Mouse (Mus musculus): Measurements from ENCODE around the gene Orc3. TPM values are rescaled to one million over a fixed set of nuclear protein-coding genes. Genes with fewer than 3 reads are reported as not detected.

Gene Orc3
- total RNA-seq, 1 experiment, result 72.9 TPM

- TF ChIP-seq ZNF384 (IDR thresholded peaks at IDR 0.05; ENCODE audit: low read depth, low read length), result no peak
- no peak for TF ChIP-seq CHD2 (IDR thresholded peaks at IDR 0.05; ENCODE audit: low read depth, low read length)
- no peak for TF ChIP-seq ZC3H11A (IDR thresholded peaks at IDR 0.05; ENCODE audit: borderline replicate concordance, low read depth, low read length)
- no peak for TF ChIP-seq MAFK (IDR thresholded peaks at IDR 0.05; ENCODE audit: insufficient read depth, low read depth, low read length)
- no peak for TF ChIP-seq HCFC1 (IDR thresholded peaks at IDR 0.05; ENCODE audit: borderline replicate concordance, insufficient read depth, low read length)
- in situ Hi-C loops (cut with MboI; ENCODE audit: low sequenced_read_pairs in 2 of 2, unreplicated experiment in 2 of 2), result no loop called here
- DNase-seq (ENCODE audit: low read depth, low spot score), result no peak
Measured at GRCm38 (mm10) chr4:34637851-34638250, 23.1 kb upstream of the Orc3 start.

DNA sequence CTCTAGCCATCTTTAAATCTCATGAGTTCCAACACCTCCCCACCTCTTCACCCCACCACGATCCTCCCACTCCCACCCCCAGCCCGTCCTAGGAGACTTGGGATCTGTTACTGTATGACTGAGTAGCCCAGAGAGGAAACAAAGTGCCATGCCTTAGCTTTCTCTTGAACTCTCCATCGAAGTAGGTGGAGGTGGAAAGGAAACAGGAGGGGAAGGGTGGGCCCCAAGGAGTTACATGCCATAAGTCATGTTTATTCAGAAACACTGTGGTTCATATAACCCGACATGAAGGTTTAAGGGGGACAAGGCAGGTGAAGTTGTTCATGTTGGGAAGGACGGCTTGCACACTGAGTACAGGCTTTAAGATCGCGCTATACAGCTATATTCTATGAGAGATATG, 22.6 kb upstream of the Orc3 start:
- DNase-seq (ENCODE audit: low read depth, low spot score), result no peak
- H3K4me3 ChIP-seq (ENCODE audit: insufficient read depth in 1 of 2, low read depth in 1 of 2, low read length in 2 of 2, poor library complexity in 1 of 2, severe bottlenecking in 1 of 2), result no peak overlapping the region
- no peak overlapping the region for H3K9ac ChIP-seq (ENCODE audit: insufficient read depth, low read depth, low read length, poor library complexity, severe bottlenecking)
- H3K27ac ChIP-seq (ENCODE audit: insufficient read depth, low read depth, low read length, poor library complexity, severe bottlenecking), result no peak overlapping the region
- no peaks in the 10 kb centered on the region for H3K4me1 ChIP-seq (ENCODE audit: control insufficient read depth in 2 of 2, insufficient read depth in 2 of 2, low read length in 2 of 2, poor library complexity in 1 of 2)
- in situ Hi-C loops (cut with MboI; ENCODE audit: low sequenced_read_pairs in 2 of 2, unreplicated experiment in 2 of 2), result no loop called here
- no peak for TF ChIP-seq ZNF384 (IDR thresholded peaks at IDR 0.05; ENCODE audit: low read depth, low read length)
- no peak for TF ChIP-seq ZC3H11A (IDR thresholded peaks at IDR 0.05; ENCODE audit: borderline replicate concordance, low read depth, low read length)
- no peak for TF ChIP-seq CHD2 (IDR thresholded peaks at IDR 0.05; ENCODE audit: low read depth, low read length)
- no peak for TF ChIP-seq HCFC1 (IDR thresholded peaks at IDR 0.05; ENCODE audit: borderline replicate concordance, insufficient read depth, low read length)
- TF ChIP-seq MAFK (IDR thresholded peaks at IDR 0.05; ENCODE audit: insufficient read depth, low read depth, low read length), result no peak
- H3K36me3 ChIP-seq (ENCODE audit: control insufficient read depth, insufficient read depth, low read length, poor library complexity, severe bottlenecking), result peaks cover 6% of the 10 kb centered on the region
- H3K9me3 ChIP-seq (ENCODE audit: control insufficient read depth, insufficient read depth, low read depth, low read length), result no peaks in the 10 kb centered on the region

More at GRCm38 (mm10) chr4:34637851-34638250, 23.1 kb upstream of the Orc3 start:
- Histone ChIP-seq H3K27ac (ENCODE audit: insufficient read depth, low read depth, low read length, poor library complexity, severe bottlenecking) (no peak overlapping the region), H3K4me1 (ENCODE audit: control insufficient read depth in 2 of 2, insufficient read depth in 2 of 2, low read length in 2 of 2, poor library complexity in 1 of 2) (no peaks in the 10 kb centered on the region), H3K36me3 (ENCODE audit: control insufficient read depth, insufficient read depth, low read length, poor library complexity, severe bottlenecking) (peaks cover 8% of the 10 kb centered on the region), H3K4me3 (ENCODE audit: insufficient read depth in 1 of 2, low read depth in 1 of 2, low read length in 2 of 2, poor library complexity in 1 of 2, severe bottlenecking in 1 of 2) (no peak overlapping the region), H3K9ac (ENCODE audit: insufficient read depth, low read depth, low read length, poor library complexity, severe bottlenecking) (no peak overlapping the region), H3K9me3 (ENCODE audit: control insufficient read depth, insufficient read depth, low read depth, low read length) (no peaks in the 10 kb centered on the region)

GRCm38 (mm10) chr4:34636036-34636435, 21.3 kb upstream of the Orc3 start:
- no peaks in the 10 kb centered on the region for H3K9me3 ChIP-seq (ENCODE audit: control insufficient read depth, insufficient read depth, low read depth, low read length)
- H3K27ac ChIP-seq (ENCODE audit: insufficient read depth, low read depth, low read length, poor library complexity, severe bottlenecking), result no peak overlapping the region
- H3K9ac ChIP-seq (ENCODE audit: insufficient read depth, low read depth, low read length, poor library complexity, severe bottlenecking), result no peak overlapping the region
- peaks cover 6% of the 10 kb centered on the region for H3K36me3 ChIP-seq (ENCODE audit: control insufficient read depth, insufficient read depth, low read length, poor library complexity, severe bottlenecking)
- H3K4me1 ChIP-seq (ENCODE audit: control insufficient read depth in 2 of 2, insufficient read depth in 2 of 2, low read length in 2 of 2, poor library complexity in 1 of 2), result no peaks in the 10 kb centered on the region
- DNase-seq (ENCODE audit: low read depth, low spot score), result no peak
- in situ Hi-C loops (cut with MboI; ENCODE audit: low sequenced_read_pairs in 2 of 2, unreplicated experiment in 2 of 2), result no loop called here
- H3K4me3 ChIP-seq (ENCODE audit: insufficient read depth in 1 of 2, low read depth in 1 of 2, low read length in 2 of 2, poor library complexity in 1 of 2, severe bottlenecking in 1 of 2), result no peak overlapping the region
- TF ChIP-seq MAFK (IDR thresholded peaks at IDR 0.05; ENCODE audit: insufficient read depth, low read depth, low read length), result no peak
- no peak for TF ChIP-seq CHD2 (IDR thresholded peaks at IDR 0.05; ENCODE audit: low read depth, low read length)
- TF ChIP-seq ZC3H11A (IDR thresholded peaks at IDR 0.05; ENCODE audit: borderline replicate concordance, low read depth, low read length), result no peak
- TF ChIP-seq HCFC1 (IDR thresholded peaks at IDR 0.05; ENCODE audit: borderline replicate concordance, insufficient read depth, low read length), result no peak
- no peak for TF ChIP-seq ZNF384 (IDR thresholded peaks at IDR 0.05; ENCODE audit: low read depth, low read length)

DNA sequence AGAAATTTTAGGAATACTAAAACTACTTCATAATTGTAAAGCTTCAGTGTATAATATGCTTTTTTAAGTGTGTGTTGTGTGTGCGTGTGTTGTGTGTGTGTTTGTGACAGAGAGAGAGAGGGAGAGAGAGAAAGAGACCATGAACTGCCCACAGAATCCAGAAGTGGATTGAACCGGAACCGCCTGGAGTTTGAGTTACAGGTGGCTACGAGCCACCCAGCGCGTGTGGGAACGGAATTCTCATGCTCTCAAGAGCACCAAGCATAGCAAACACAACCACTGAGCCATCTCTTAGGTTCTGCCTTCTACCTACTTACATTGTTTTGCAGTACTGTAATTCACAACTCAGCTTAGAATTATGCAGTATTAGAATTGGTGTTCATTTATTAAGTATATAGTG, 19.4 kb upstream of the Orc3 start:
- H3K9ac ChIP-seq (ENCODE audit: insufficient read depth, low read depth, low read length, poor library complexity, severe bottlenecking), result no peak overlapping the region
- no peak for DNase-seq (ENCODE audit: low read depth, low spot score)
- H3K4me1 ChIP-seq (ENCODE audit: control insufficient read depth in 2 of 2, insufficient read depth in 2 of 2, low read length in 2 of 2, poor library complexity in 1 of 2), result no peaks in the 10 kb centered on the region
- H3K4me3 ChIP-seq (ENCODE audit: insufficient read depth in 1 of 2, low read depth in 1 of 2, low read length in 2 of 2, poor library complexity in 1 of 2, severe bottlenecking in 1 of 2), result no peak overlapping the region
- H3K36me3 ChIP-seq (ENCODE audit: control insufficient read depth, insufficient read depth, low read length, poor library complexity, severe bottlenecking), result peaks cover 8% of the 10 kb centered on the region
- no peak overlapping the region for H3K27ac ChIP-seq (ENCODE audit: insufficient read depth, low read depth, low read length, poor library complexity, severe bottlenecking)
- no peaks in the 10 kb centered on the region for H3K9me3 ChIP-seq (ENCODE audit: control insufficient read depth, insufficient read depth, low read depth, low read length)
- in situ Hi-C loops (cut with MboI; ENCODE audit: low sequenced_read_pairs in 2 of 2, unreplicated experiment in 2 of 2), result no loop called here
- no peak for TF ChIP-seq ZC3H11A (IDR thresholded peaks at IDR 0.05; ENCODE audit: borderline replicate concordance, low read depth, low read length)
- no peak for TF ChIP-seq ZNF384 (IDR thresholded peaks at IDR 0.05; ENCODE audit: low read depth, low read length)
- no peak for TF ChIP-seq MAFK (IDR thresholded peaks at IDR 0.05; ENCODE audit: insufficient read depth, low read depth, low read length)
- no peak for TF ChIP-seq CHD2 (IDR thresholded peaks at IDR 0.05; ENCODE audit: low read depth, low read length)
- no peak for TF ChIP-seq HCFC1 (IDR thresholded peaks at IDR 0.05; ENCODE audit: borderline replicate concordance, insufficient read depth, low read length)

DNA sequence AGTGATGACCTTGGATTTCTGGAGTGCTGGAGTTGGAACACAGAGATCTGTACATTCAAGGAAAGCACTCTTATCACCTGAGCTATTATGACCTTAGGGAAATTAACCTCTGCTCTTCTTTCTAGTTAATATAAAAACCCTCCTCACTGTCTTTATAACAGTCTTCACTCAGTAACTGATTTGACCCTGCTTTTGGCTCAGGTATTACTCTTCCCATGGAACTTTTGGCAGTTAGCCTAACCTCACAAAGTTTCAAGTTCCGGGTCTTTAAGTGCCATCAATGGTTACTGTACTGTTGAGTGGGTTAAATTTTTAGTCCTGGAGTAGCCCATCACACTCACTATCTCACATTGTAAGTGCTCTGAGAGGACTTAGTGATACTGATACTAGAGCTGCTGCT, 15.2 kb upstream of the Orc3 start:
- in situ Hi-C loops (cut with MboI; ENCODE audit: low sequenced_read_pairs in 2 of 2, unreplicated experiment in 2 of 2), result no loop called here

More for the DNA sequence above, 15.2 kb upstream of the Orc3 start:
- no peak for DNase-seq (ENCODE audit: low read depth, low spot score)
- TF ChIP-seq ZC3H11A (IDR thresholded peaks at IDR 0.05; ENCODE audit: borderline replicate concordance, low read depth, low read length), result no peak
- no peaks in the 10 kb centered on the region for H3K9me3 ChIP-seq (ENCODE audit: control insufficient read depth, insufficient read depth, low read depth, low read length)
- H3K4me3 ChIP-seq (ENCODE audit: insufficient read depth in 1 of 2, low read depth in 1 of 2, low read length in 2 of 2, poor library complexity in 1 of 2, severe bottlenecking in 1 of 2), result no peak overlapping the region
- H3K27ac ChIP-seq (ENCODE audit: insufficient read depth, low read depth, low read length, poor library complexity, severe bottlenecking), result no peak overlapping the region
- no peak overlapping the region for H3K9ac ChIP-seq (ENCODE audit: insufficient read depth, low read depth, low read length, poor library complexity, severe bottlenecking)
- no peaks in the 10 kb centered on the region for H3K4me1 ChIP-seq (ENCODE audit: control insufficient read depth in 2 of 2, insufficient read depth in 2 of 2, low read length in 2 of 2, poor library complexity in 1 of 2)
- peaks cover 13% of the 10 kb centered on the region for H3K36me3 ChIP-seq (ENCODE audit: control insufficient read depth, insufficient read depth, low read length, poor library complexity, severe bottlenecking)

All from ES-E14 (cell line).